In genomic region chr15:31186371-31186901, GRCm38 (mm10) we compare ENCODE assay signal across 26 mouse cellular contexts. TPM values are rescaled to one million over a fixed set of nuclear protein-coding genes. Genes with fewer than 3 reads are reported as not detected.
A peak's percentile ranks its signal among the peaks of the same experiment; 100 is the strongest.
DNase-seq lines count a peak whose midpoint lies in the region; ATAC-seq and TF ChIP-seq lines count a peak whose summit lies in the region.
"Had no signal": no experiment of that assay in that cellular context is flagged by ENCODE, and none has a peak within 500 bp of the region (broad histone marks: within the 10 kb centered on the region; RNA-seq: fewer than 3 reads in every experiment).

No protein-coding gene starts in this region.

- no peak overlapping the region for H3K4me2 ChIP-seq in heart, postnatal 0 days (ENCODE audit: low read depth, low read length)
- H3K4me2 ChIP-seq: forebrain, embryonic 15.5 days; liver, embryonic 15.5 days; lung, embryonic 14.5 days; neural tube, embryonic 15.5 days; stomach, embryonic 15.5 days had no signal

- WGBS in heart, postnatal 0 days = 66% methylated on average over 6 of the region's 6 CpGs

- peak overlapping the region; percentile 66 for H3K27ac ChIP-seq in heart, postnatal 0 days (ENCODE audit: low read depth)
- peak overlapping the region; percentile 99 for H3K27ac ChIP-seq in embryonic fibroblast, embryonic 13.5 days (ENCODE audit: insufficient read depth, low read length)
- H3K27ac ChIP-seq: forebrain, embryonic 10.5 days; forebrain, embryonic 15.5 days; liver, embryonic 15.5 days; neural tube, embryonic 15.5 days; stomach, embryonic 15.5 days had no signal

- no peaks in the 10 kb centered on the region for H3K4me1 ChIP-seq in heart, postnatal 0 days (ENCODE audit: control insufficient read depth, insufficient read depth)
- peaks cover 28% of the 10 kb centered on the region for H3K4me1 ChIP-seq in embryonic fibroblast, embryonic 13.5 days (ENCODE audit: control insufficient read depth, insufficient read depth, low read length)
- H3K4me1 ChIP-seq: forebrain, embryonic 10.5 days; forebrain, embryonic 15.5 days; liver, embryonic 15.5 days; neural tube, embryonic 15.5 days had no signal

- TF ChIP-seq EP300 in heart, postnatal 0 days (IDR thresholded peaks at IDR 0.05; ENCODE audit: low read depth) = no peak

- H3K4me3 ChIP-seq in heart, postnatal 0 days (ENCODE audit: low read depth, low read length) = no peak overlapping the region
- H3K4me3 ChIP-seq in embryonic fibroblast, embryonic 13.5 days (ENCODE audit: insufficient read depth, low read length) = no peak overlapping the region
- H3K4me3 ChIP-seq: forebrain, embryonic 10.5 days; forebrain, embryonic 15.5 days; liver, embryonic 15.5 days; neural tube, embryonic 15.5 days; stomach, embryonic 15.5 days had no signal

- no peaks in the 10 kb centered on the region for H3K36me3 ChIP-seq in heart, postnatal 0 days (replicated peaks; ENCODE audit: control insufficient read depth, insufficient read depth, low read length)
- H3K36me3 ChIP-seq: forebrain, embryonic 10.5 days; forebrain, embryonic 15.5 days; liver, embryonic 15.5 days; neural tube, embryonic 15.5 days; stomach, embryonic 15.5 days had no signal

- DNase-seq in heart, adult 11 months = peak; percentile 73
- no peak for DNase-seq in heart, adult 18-20 months
- no peak for DNase-seq in heart, postnatal 0 days (ENCODE audit: low spot score)
- DNase-seq in heart, adult 8-10 months (ENCODE audit: low spot score) = no peak
- peak; percentile 41 for DNase-seq in 3134 (ENCODE audit: extremely low read depth, insufficient read length, low spot score)
- no peak for DNase-seq in frontal cortex, postnatal 10 days (ENCODE audit: low spot score in 2 of 2)
- DNase-seq: adrenal gland, adult 8-10 months; cerebellum, adult 2 months; cerebellum, postnatal 36 days; kidney, adult 2 months; kidney, postnatal 10 days; layer of hippocampus, adult 9-11 months; lung, embryonic 14.5 days; lung, postnatal 14 days; midbrain, embryonic 14.5 days; retina, postnatal 1 day; right cerebral cortex, postnatal 25 days; thymus, adult 18-20 months; thymus, postnatal 25 days had no signal

- H3K9ac ChIP-seq in heart, postnatal 0 days (replicated peaks; ENCODE audit: low read depth, low read length) = no peak overlapping the region
- H3K9ac ChIP-seq: forebrain, embryonic 15.5 days; liver, embryonic 15.5 days; lung, embryonic 14.5 days; neural tube, embryonic 15.5 days; stomach, embryonic 15.5 days had no signal

- no peaks in the 10 kb centered on the region for H3K9me3 ChIP-seq in heart, postnatal 0 days (replicated peaks; ENCODE audit: control insufficient read depth, low read length)
- H3K9me3 ChIP-seq: forebrain, embryonic 10.5 days; forebrain, embryonic 15.5 days; liver, embryonic 15.5 days; neural tube, embryonic 15.5 days; stomach, embryonic 15.5 days had no signal

- no peak for TF ChIP-seq CTCF in heart, postnatal 0 days (IDR thresholded peaks at IDR 0.05; ENCODE audit: low read depth)
- TF ChIP-seq CTCF in embryonic fibroblast, embryonic 13.5 days (IDR thresholded peaks at IDR 0.05; ENCODE audit: borderline replicate concordance, insufficient read depth, low read length) = no peak

- ATAC-seq in heart, postnatal 0 days (ENCODE audit: insufficient read depth, low read depth) = peak; percentile 16; the same call in 1 of the 2 replicates
- ATAC-seq: forebrain, embryonic 15.5 days; hindbrain, embryonic 16.5 days had no signal

- H3K27me3 ChIP-seq in heart, postnatal 0 days (ENCODE audit: control insufficient read depth, insufficient read depth, low read length) = no peaks in the 10 kb centered on the region
- H3K27me3 ChIP-seq: forebrain, embryonic 15.5 days; liver, embryonic 15.5 days; neural tube, embryonic 15.5 days; stomach, embryonic 15.5 days had no signal

- TF ChIP-seq POLR2A in embryonic fibroblast, embryonic 13.5 days (IDR thresholded peaks at IDR 0.05; ENCODE audit: low read depth, low read length) = no peak

RNA-seq across cellular contexts. Expression of gene Dap, which starts 37.7 kb away (rescaled TPM):
- 10 to 100 TPM; 18.4 to 23.9 TPM for total RNA-seq in heart, adult 18-20 months (2021)
- total RNA-seq in heart, postnatal 0 days (2014; rRNA removed; ENCODE audit: low replicate concordance) = 36.8 and 162 TPM in 2 replicates
- 47.5 and 50.3 TPM in 2 replicates for polyA plus RNA-seq in heart, postnatal 0 days (2015; fragmentation: Nextera tagmentation; extraction: Ambion mirVana)
- total RNA-seq in heart, adult 8-10 months (2022) = 10 to 100 TPM; 19.5 to 22.3 (median 20.7) TPM
- 214 and 257 TPM in 2 replicates for polyA plus RNA-seq in embryonic fibroblast, embryonic 13.5 days (2011; ENCODE audit: insufficient read length, low read depth, missing spikeins)

Comparison
In these comparisons a context has a peak if more than half of its experiments do, and no peak if none do; other contexts are left out.
1. DNase-seq: peak in heart, adult 11 months (single experiment) and 3134 (single experiment); none in heart, adult 18-20 months (0 of 2), heart, postnatal 0 days (single experiment), heart, adult 8-10 months (single experiment) and frontal cortex, postnatal 10 days (0 of 2).